Mouse (Mus musculus) limb, embryonic 14.5 days (tissue): ENCODE results near the gene Tspan4. TPM values are rescaled to one million over a fixed set of nuclear protein-coding genes. Genes with fewer than 3 reads are reported as not detected.
A peak's percentile ranks its signal among the peaks of the same experiment; 100 is the strongest.
"Not testable (repeated sequence)": the region's sequence is repeated elsewhere in the genome, so short reads cannot be mapped to it uniquely, and the experiment has no call there.

Experiments used
- ATAC-seq: fragments of 200-750 bp; cut with Nextera tagmentation; 2 replicates; pipeline ENCODE4 v1.8.0; 2017; ENCODE audit warnings: low read depth, moderate number of reproducible peaks, moderate TSS enrichment; ENCODE audit not compliant: low FRiP score
- DNase-seq: peaks from one replicate; pipeline ENCODE4 v3.0.0-alpha.2; 2015; ENCODE audit warnings: low spot score
- H3K27ac ChIP-seq: fragments of 300-500 bp; sonication (generic); replicated peaks from 2 replicates; pipeline ENCODE4 v1.5.1; 2014; ENCODE audit warnings: low read depth, mild to moderate bottlenecking, low read length, moderate library complexity, mixed read lengths
- H3K27me3 ChIP-seq: fragments of 300-500 bp; sonication (generic); 2 replicates; pipeline ENCODE4 v1.6.1; 2014; ENCODE audit warnings: low read length, mixed read lengths; ENCODE audit not compliant: control insufficient read depth, insufficient read depth
- H3K36me3 ChIP-seq: fragments of 300-500 bp; sonication (generic); 2 replicates; pipeline ENCODE4 v1.6.1; 2014; ENCODE audit warnings: mild to moderate bottlenecking, low read length, moderate library complexity, mixed read lengths; ENCODE audit not compliant: control insufficient read depth, insufficient read depth
- H3K4me1 ChIP-seq: fragments of 300-500 bp; sonication (generic); 2 replicates; pipeline ENCODE4 v1.6.1; 2014; ENCODE audit warnings: antibody characterized with exemption, low read length, mixed read lengths; ENCODE audit not compliant: control insufficient read depth, insufficient read depth
- H3K4me2 ChIP-seq: fragments of 300-500 bp; sonication (generic); replicated peaks from 2 replicates; pipeline ENCODE4 v1.6.1; 2014; ENCODE audit warnings: low read depth, mild to moderate bottlenecking, low read length, moderate library complexity; ENCODE audit not compliant: severe bottlenecking
- H3K4me3 ChIP-seq: fragments of 300-500 bp; sonication (generic); replicated peaks from 2 replicates; pipeline ENCODE4 v1.5.1; 2014; ENCODE audit warnings: low read length
- H3K9ac ChIP-seq: fragments of 300-500 bp; sonication (generic); 2 replicates; pipeline ENCODE4 v1.6.1; 2014; ENCODE audit warnings: mild to moderate bottlenecking, low read depth, low read length, moderate library complexity; ENCODE audit not compliant: severe bottlenecking
- H3K9me3 ChIP-seq: fragments of 300-500 bp; sonication (generic); 2 replicates; pipeline ENCODE4 v1.6.1; 2016; ENCODE audit warnings: low read length; ENCODE audit not compliant: control insufficient read depth
- POLR2A ChIP-seq: fragments of 200-500 bp; IDR thresholded peaks from 2 replicates; pipeline ENCODE4 v1.8.0; 2012; ENCODE audit warnings: inconsistent platforms, mild to moderate bottlenecking, moderate library complexity, borderline replicate concordance; ENCODE audit not compliant: insufficient read depth, insufficient read length; ENCODE audit errors: extremely low read depth
- WGBS: fragments of 180-500 bp; shearing (Covaris S2); extraction: QIAGEN DNeasy Blood & Tissue Kit; methylation state at CpG from one replicate; pipeline ENCODE4 v1.1.7; 2014; 5-methylcytosine and 5-hydroxymethylcytosine counted together
- polyA plus RNA-seq, 2 experiments: library from polyadenylated mRNA; depleted of rRNA in 1 of 2; stranded (reverse) in 1 of 2; unstranded in 1 of 2; fragments of >200 nt; fragmentation: Nextera tagmentation in 1 of 2; extraction: Ambion mirVana in 1 of 2; gene quantifications; 2 replicates each; pipeline versions ENCODE4 v1.2.1 to v1.2.3; 2012 to 2014

Tspan4 gene
- polyA plus RNA-seq, 2 experiments = 77.9 to 101 TPM

GRCm38 (mm10) chr7:141441460-141441859 is 33.6 kb upstream of the Tspan4 start:
- Histone ChIP-seq H3K9ac (no peak overlapping the region), H3K4me2 (no peak overlapping the region), H3K4me3 (no peak overlapping the region), H3K27me3 (no peaks in the 10 kb centered on the region), H3K9me3 (no peaks in the 10 kb centered on the region), H3K4me1 (peaks cover 25% of the 10 kb centered on the region), H3K27ac (no peak overlapping the region), H3K36me3 (peaks cover 23% of the 10 kb centered on the region)
- DNase-seq = no peak
- no peak for ATAC-seq
- 91% methylated on average over 9 of the region's 9 CpGs for WGBS
- TF ChIP-seq POLR2A = no peak

- Histone ChIP-seq H3K27me3 (no peaks in the 10 kb centered on the region), H3K36me3 (peaks cover 23% of the 10 kb centered on the region), H3K9me3 (no peaks in the 10 kb centered on the region), H3K4me3 (peak overlapping the region; percentile 45; the same call in 1 of the 2 replicates), H3K27ac (no peak overlapping the region), H3K9ac (peak overlapping the region; percentile 57; the same call in 1 of the 2 replicates), H3K4me1 (peaks cover 19% of the 10 kb centered on the region), H3K4me2 (peak overlapping the region; percentile 81; the same call in 1 of the 2 replicates)
- ATAC-seq = no peak
- no peak for TF ChIP-seq POLR2A
- WGBS = 87% methylated on average over 13 of the region's 13 CpGs
- no peak for DNase-seq
Observed at GRCm38 (mm10) chr7:141442199-141442598, 32.8 kb upstream of the Tspan4 start.

- peaks cover 23% of the 10 kb centered on the region for H3K36me3 ChIP-seq
- peak overlapping the region; percentile 81 for H3K4me2 ChIP-seq
- no peaks in the 10 kb centered on the region for H3K9me3 ChIP-seq
- H3K27ac ChIP-seq = no peak overlapping the region
- DNase-seq (no peak), ATAC-seq (no peak)
- H3K27me3 ChIP-seq = no peaks in the 10 kb centered on the region
- peak overlapping the region; percentile 57 for H3K9ac ChIP-seq
- H3K4me3 ChIP-seq = peak overlapping the region; percentile 45
- WGBS = 15% methylated on average over 12 of the region's 12 CpGs
- no peak for TF ChIP-seq POLR2A
- H3K4me1 ChIP-seq = peaks cover 21% of the 10 kb centered on the region
Observed at GRCm38 (mm10) chr7:141443081-141443821, 31.8 kb upstream of the Tspan4 start.

- Histone ChIP-seq H3K4me3 (peak within 1 kb of the TSS; percentile 45), H3K36me3 (peaks cover 29% of the 10 kb centered on the region), H3K4me1 (peaks cover 27% of the 10 kb centered on the region), H3K9ac (peak within 1 kb of the TSS; percentile 57), H3K27ac (0 out of 2 replicates have a peak within 1 kb of the TSS, but pooled peaks have one; percentile 48), H3K9me3 (no peaks in the 10 kb centered on the region), H3K27me3 (no peaks in the 10 kb centered on the region), H3K4me2 (peak within 1 kb of the TSS; percentile 81)
- ATAC-seq = peak; percentile 51; the same call in 1 of the 2 replicates
- TF ChIP-seq POLR2A = peak; percentile 46; the same call in 1 of the 2 replicates
- DNase-seq = peak; percentile 84
- 0% methylated on average over 25 of the region's 25 CpGs for WGBS
Observed at GRCm38 (mm10) chr7:141443828-141444237, 31.2 kb upstream of the Tspan4 start, which contains the start of gene Pidd1. Gene Pidd1, minus strand, starts transcription at chr7:141444025.

- not testable (repeated sequence) for H3K9me3 ChIP-seq, H3K27me3 ChIP-seq, H3K4me3 ChIP-seq, H3K4me2 ChIP-seq, H3K27ac ChIP-seq, ATAC-seq, H3K9ac ChIP-seq, DNase-seq
- peaks cover 29% of the 10 kb centered on the region for H3K4me1 ChIP-seq
- WGBS = 86% methylated on average over 3 of the region's 3 CpGs
- peaks cover 39% of the 10 kb centered on the region for H3K36me3 ChIP-seq
Observed at GRCm38 (mm10) chr7:141446374-141446773, 28.7 kb upstream of the Tspan4 start.
